Mouse (Mus musculus) intestine, embryonic 16.5 days (tissue): ENCODE data around the gene Man1a2. TPM values are rescaled to one million over a fixed set of nuclear protein-coding genes. Genes with fewer than 3 reads are reported as not detected.

Experiments used
- ATAC-seq: fragments of 200-750 bp; cut with Nextera tagmentation; 2 replicates; pipeline ENCODE4 v1.8.0; 2017; ENCODE audit warnings: moderate TSS enrichment, moderate library complexity
- H3K27ac ChIP-seq: fragments of 300-500 bp; sonication (generic); 2 replicates; pipeline ENCODE4 v1.5.1; 2014; ENCODE audit warnings: mild to moderate bottlenecking, low read length
- H3K27me3 ChIP-seq: fragments of 300-500 bp; sonication (generic); replicated peaks from 2 replicates; pipeline ENCODE4 v1.6.1; 2014; ENCODE audit warnings: low read length, control low read depth, mixed read lengths; ENCODE audit not compliant: control insufficient read depth, insufficient read depth
- H3K36me3 ChIP-seq: fragments of 300-500 bp; sonication (generic); 2 replicates; pipeline ENCODE4 v1.6.1; 2014; ENCODE audit warnings: low read length, control low read depth; ENCODE audit not compliant: control insufficient read depth, insufficient read depth
- H3K4me1 ChIP-seq: fragments of 300-500 bp; sonication (generic); 2 replicates; pipeline ENCODE4 v1.6.1; 2014; ENCODE audit warnings: low read length, control low read depth, mixed read lengths; ENCODE audit not compliant: control insufficient read depth, insufficient read depth
- H3K4me2 ChIP-seq: fragments of 300-500 bp; sonication (generic); 2 replicates; pipeline ENCODE4 v1.6.1; 2014; ENCODE audit warnings: low read depth, low read length, control low read depth
- H3K4me3 ChIP-seq: fragments of 300-500 bp; sonication (generic); 2 replicates; pipeline ENCODE4 v1.5.1; 2014; ENCODE audit warnings: mild to moderate bottlenecking, low read length
- H3K9ac ChIP-seq: fragments of 300-500 bp; sonication (generic); 2 replicates; pipeline ENCODE4 v1.6.1; 2014; ENCODE audit warnings: low read depth, low read length
- H3K9me3 ChIP-seq: fragments of 300-500 bp; sonication (generic); 2 replicates; pipeline ENCODE4 v1.6.1; 2016; ENCODE audit warnings: low read length, control low read depth; ENCODE audit not compliant: control insufficient read depth
- WGBS: fragments of 180-500 bp; shearing (Covaris S2); extraction: QIAGEN DNeasy Blood & Tissue Kit; methylation state at CpG from one replicate; pipeline ENCODE4 v1.1.7; 2014; 5-methylcytosine and 5-hydroxymethylcytosine counted together
- polyA plus RNA-seq: library from polyadenylated mRNA; unstranded; fragments of >200 nt; fragmentation: Nextera tagmentation; extraction: Ambion mirVana; gene quantifications from 2 replicates; pipeline ENCODE4 v1.2.1, GENCODE M21; 2015

The Man1a2 gene
- polyA plus RNA-seq, 1 experiment from 2014 or later, result 54.0 TPM

DNA sequence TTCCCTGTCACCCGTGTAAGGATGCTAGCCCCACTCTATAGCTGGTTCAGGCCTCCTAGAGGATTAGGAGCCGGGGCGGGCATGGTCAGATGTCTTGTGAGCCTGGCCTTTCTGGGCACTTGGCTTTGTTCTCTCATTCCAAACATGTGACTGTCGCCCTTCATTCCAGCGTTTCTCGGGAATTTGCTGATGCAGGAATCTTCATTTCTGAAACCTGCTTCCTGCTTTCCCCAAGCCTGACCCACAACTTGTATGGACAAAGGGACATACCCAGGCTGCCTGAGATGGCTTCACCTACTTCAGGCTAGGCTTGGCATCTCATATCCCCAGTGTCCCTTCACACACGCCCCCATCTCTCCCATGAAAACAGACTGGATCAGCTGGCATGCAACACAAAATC is 162.6 kb downstream of the Man1a2 start:
- H3K36me3 ChIP-seq, result no peaks in the 10 kb centered on the region

DNA sequence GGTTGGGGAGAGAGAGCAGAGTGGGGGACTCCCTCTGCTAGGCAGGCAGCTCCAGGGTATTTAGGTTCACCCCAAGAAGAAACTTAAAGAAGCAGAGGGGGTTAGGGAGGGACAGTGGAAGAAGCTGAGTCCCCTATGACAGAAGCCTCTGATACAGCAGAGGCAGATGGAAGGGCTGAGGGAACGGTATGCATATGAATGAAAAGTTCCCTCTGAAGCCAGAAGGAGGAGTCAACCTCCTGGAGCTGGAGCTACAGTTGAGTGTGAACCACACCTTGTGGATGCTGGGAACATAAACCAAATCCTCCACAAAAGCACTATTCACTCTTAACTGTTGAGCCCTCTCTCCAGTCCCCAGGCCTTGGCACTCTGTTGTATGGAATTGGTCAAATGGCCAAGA is 163.7 kb downstream of the Man1a2 start:
- no peaks in the 10 kb centered on the region for H3K27me3 ChIP-seq
- H3K36me3 ChIP-seq, result no peaks in the 10 kb centered on the region
- no peaks in the 10 kb centered on the region for H3K4me1 ChIP-seq
- ATAC-seq, result no peak
- no peak overlapping the region for H3K4me2 ChIP-seq
- no peak overlapping the region for H3K27ac ChIP-seq
- no peaks in the 10 kb centered on the region for H3K9me3 ChIP-seq
- WGBS, result 59% methylated on average over 1 of the region's 1 CpGs
- no peak overlapping the region for H3K9ac ChIP-seq
- H3K4me3 ChIP-seq, result no peak overlapping the region

More for the DNA sequence above, 162.6 kb downstream of the Man1a2 start:
- ATAC-seq, result no peak
- H3K4me3 ChIP-seq, result no peak overlapping the region
- H3K9me3 ChIP-seq, result no peaks in the 10 kb centered on the region
- no peak overlapping the region for H3K27ac ChIP-seq
- WGBS, result 77% methylated on average over 7 of the region's 7 CpGs
- H3K27me3 ChIP-seq, result no peaks in the 10 kb centered on the region
- no peak overlapping the region for H3K9ac ChIP-seq
- no peak overlapping the region for H3K4me2 ChIP-seq
- no peaks in the 10 kb centered on the region for H3K4me1 ChIP-seq

DNA sequence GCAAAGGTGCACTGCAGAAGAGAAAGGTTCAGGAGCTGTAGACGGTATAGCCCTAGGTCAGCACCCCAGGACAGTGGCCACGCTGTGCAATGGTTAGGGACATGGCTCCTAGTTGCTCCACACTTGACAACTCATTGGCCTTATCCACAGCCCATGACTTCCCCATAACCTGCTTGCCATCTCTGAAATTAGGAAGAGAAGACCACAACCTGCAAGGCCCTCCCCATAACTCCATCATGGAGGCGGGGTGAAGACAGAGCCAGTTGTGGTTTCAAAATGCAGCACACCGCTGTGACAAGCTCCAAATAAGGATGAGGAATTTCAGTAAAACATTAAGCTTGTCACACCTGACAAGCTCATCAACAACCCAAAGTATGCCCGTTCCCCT is 169.6 kb downstream of the Man1a2 start:
- no peak overlapping the region for H3K4me2 ChIP-seq
- H3K36me3 ChIP-seq, result no peaks in the 10 kb centered on the region
- no peak for ATAC-seq
- no peak overlapping the region for H3K9ac ChIP-seq
- 84% methylated on average over 5 of the region's 5 CpGs for WGBS
- H3K27me3 ChIP-seq, result no peaks in the 10 kb centered on the region
- H3K9me3 ChIP-seq, result no peaks in the 10 kb centered on the region
- H3K4me1 ChIP-seq, result no peaks in the 10 kb centered on the region
- H3K27ac ChIP-seq, result no peak overlapping the region
- H3K4me3 ChIP-seq, result no peak overlapping the region

DNA sequence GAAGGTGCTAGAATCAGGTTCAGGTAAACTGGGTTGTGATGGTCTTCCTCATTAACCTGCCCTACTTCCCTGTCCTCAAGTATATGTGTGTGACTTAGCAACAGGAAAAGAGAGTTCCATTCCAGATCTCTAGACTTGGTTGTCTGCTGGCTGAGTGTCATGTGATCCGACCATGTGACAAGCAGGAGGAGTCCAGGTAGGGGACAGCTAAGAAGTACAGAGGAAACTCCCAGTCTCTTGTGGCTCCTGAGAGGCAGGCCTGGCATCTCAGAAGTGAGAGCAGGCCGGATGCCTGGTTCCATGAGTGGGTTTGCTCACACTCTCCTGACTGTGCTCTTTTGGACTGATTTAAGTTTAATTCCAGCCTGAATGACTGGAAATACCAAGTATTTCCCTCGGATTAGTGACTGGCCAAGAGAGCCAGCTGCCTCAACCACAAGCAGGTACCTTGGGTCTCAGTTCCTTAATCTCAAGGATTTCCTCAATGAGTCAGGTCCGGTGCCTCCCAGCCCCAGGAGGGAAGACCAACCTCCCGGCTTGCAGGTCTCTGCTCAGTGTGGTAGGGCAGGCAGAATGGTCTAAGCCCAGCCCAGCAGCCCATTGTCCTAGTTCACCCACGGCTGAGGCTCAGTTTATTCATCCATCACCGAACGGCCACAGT is 170.1 kb downstream of the Man1a2 start:
- Histone ChIP-seq H3K4me3 (no peak overlapping the region), H3K36me3 (no peaks in the 10 kb centered on the region), H3K4me2 (no peak overlapping the region), H3K9me3 (no peaks in the 10 kb centered on the region), H3K4me1 (no peaks in the 10 kb centered on the region), H3K9ac (no peak overlapping the region), H3K27ac (no peak overlapping the region), H3K27me3 (no peaks in the 10 kb centered on the region)
- 83% methylated on average over 8 of the region's 8 CpGs for WGBS
- ATAC-seq, result no peak

Other genes with a start within 250 kb of the Man1a2 start
- gene Tent5c, start 196.2 kb downstream of the Man1a2 start, polyA plus RNA-seq, result 8.9 and 9.9 TPM in 2 replicates
- gene Vtcn1, start 140.0 kb upstream of the Man1a2 start, polyA plus RNA-seq, result 0.29 and 0.33 TPM in 2 replicates
- gene Trim45, start 236.7 kb upstream of the Man1a2 start, polyA plus RNA-seq, result 4.3 and 4.4 TPM in 2 replicates